Mouse (Mus musculus) frontal cortex, adult (tissue): ENCODE measurements around the gene Znrf2.
"Not testable (repeated sequence)": the region's sequence is repeated elsewhere in the genome, so short reads cannot be mapped to it uniquely, and the experiment has no call there.

Experiments
- ATAC-seq: cut with Nextera tagmentation; 2 replicates; pipeline ENCODE4 v1.9.2; 2017; ENCODE audit warnings: mild to moderate bottlenecking, moderate library complexity, mixed read lengths; ENCODE audit not compliant: low TSS enrichment

Znrf2 gene

DNA sequence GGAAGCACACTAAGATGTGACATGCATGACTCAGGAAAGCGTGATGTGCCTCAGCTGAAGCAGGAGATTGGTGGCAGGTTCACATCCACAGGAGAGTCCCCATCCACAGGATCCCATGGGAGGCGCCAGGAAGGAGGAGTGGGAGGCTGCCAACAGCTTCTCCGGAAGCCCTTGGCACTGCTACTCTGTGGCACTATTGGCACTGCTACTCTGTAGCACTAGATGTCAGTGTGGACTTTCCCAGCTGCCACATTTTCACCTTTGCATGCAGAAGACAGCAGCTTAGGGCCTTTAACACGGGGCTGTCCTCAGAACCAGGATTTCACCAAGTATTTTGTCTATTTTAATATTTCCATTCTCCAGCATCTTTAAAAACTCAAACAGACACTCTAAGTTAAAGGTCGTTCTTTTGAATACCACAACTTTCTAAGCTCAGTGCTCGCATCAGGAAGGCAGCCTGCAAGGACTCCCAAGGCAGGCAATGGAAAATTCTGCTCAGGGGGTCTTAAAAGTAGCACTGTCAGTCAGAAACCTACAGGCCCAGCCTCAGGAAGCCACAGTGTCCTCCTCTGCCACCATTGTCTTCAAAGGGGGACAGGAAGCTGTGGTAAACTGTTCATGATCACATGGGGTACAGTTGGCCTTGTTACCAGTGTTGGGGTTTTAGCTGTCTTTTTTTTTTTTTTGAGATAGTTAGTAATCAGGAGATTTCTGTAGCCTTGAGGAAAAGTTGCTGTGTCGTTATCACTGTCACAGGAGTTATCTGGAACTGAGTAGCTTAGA is 7.0 kb upstream of the Znrf2 start:
- ATAC-seq, result peak; percentile 70

DNA sequence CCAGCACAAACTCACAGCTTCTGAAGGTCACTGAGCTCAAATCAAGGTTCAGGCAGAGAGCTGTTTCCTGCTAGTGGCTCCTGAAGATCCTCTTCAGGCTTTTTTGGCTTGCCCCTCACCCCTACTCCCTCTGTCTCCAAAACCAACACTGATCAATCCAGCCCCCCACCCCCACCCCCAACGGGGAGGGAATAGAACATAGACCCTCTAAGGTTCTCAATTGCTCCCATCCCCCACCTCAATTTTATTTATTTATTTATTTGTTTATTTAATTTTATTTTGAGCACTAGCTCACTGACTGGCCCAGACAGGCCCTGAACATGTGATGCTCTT is 6.4 kb upstream of the Znrf2 start:
- no peak for ATAC-seq

- ATAC-seq, result peak; percentile 66
These were observed 5.0 kb upstream of the Znrf2 start for GRCm38 (mm10) chr6:54811546-54812250.

DNA sequence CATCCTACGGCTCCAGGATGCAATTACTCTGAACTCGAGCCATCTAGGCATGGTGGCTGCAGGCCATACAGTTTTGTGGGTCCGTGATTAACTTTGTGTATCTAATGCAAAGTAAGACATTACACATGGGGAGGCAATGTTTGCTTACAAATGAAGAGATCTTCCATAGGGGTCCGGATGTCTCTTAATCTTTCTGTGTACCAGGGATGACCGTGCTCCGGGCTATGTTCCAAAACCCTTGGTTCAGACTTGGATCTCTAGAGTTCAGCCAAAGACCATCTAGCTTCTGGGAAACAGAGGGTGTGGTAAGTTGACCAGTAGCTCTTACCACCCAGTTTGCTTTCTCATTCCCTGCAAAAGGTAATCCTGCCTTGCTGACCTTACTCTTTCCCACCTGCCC is 4.4 kb upstream of the Znrf2 start:
- no peak for ATAC-seq

DNA sequence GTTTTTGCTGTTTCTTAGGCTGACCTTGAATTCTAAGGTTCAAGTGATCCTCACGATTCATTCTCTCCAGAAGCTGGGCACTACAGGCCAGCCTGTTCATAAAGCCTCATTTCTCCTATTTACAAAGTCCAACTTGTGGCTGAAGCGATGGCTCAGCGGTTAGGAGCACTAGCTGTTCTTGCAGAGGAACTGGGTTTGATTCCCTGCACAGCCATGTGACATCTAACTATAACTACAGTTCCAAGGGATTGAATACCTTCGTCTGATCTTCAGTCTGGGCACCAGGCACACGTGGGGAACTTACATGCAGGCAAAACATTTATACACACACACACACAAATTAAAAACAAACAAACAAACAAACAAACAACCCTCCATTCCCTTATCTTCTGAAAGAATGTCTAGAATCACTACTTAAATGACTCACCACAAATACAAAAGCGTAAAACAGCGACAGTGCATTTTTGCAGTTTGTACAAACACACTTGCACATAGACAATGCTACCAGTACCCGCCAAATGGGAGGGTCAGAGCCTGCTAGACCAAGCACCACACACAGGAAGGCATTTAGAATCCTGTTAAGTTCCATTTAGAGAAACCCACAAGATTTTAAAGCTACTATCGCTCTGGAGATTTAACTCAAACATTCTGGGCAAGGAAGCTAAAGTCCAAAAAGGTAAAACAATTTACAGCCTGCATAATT is 1.1 kb upstream of the Znrf2 start:
- no peak for ATAC-seq

GRCm38 (mm10) chr6:54817266-54817767 is 601 bp downstream of the Znrf2 start:
- peak; percentile 32 for ATAC-seq

GRCm38 (mm10) chr6:54818389-54818788 is 1.7 kb downstream of the Znrf2 start:
- no peak for ATAC-seq

DNA sequence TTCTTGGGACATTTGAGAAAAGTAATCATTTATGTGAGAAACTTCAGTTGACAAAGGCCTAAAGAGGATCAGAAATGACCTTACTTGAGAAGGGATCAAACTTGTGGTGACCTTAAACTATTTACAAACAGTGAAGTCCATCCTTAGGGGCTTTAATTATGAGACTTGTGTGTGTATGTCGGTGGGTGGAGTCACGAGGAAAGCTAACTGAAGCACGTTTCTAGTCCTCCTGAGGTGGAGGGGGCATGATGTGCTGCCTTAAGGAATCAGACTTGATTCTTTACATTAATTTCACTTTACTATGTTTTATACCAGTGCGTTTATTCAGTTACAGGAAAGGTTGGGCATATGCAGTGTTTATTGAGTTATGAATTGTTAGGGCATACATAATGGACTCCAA is 2.6 kb downstream of the Znrf2 start:
- ATAC-seq, result no peak

GRCm38 (mm10) chr6:54819746-54820145 is 3.0 kb downstream of the Znrf2 start:
- no peak for ATAC-seq

- no peak for ATAC-seq
These were observed 5.6 kb downstream of the Znrf2 start for GRCm38 (mm10) chr6:54822348-54822747.

DNA sequence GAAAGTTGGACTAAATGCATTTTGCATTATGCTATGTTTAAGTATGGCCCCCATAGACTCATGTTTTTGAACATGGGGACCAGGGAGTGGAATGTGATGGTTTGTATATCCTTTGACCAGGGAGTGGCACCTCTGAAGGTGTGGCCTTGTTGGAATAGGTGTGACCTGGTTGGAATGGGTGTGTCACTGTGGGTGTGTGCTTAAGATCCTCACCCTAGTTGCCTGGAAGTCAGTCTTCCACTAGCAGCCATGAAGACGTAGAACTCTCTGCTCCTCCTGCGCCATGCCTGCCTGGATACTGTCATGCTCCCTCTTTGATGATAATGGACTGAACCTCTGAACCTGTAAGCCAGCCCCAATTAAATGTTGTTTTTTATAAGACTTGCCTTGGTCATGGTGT is 7.8 kb downstream of the Znrf2 start:
- ATAC-seq, result not testable (repeated sequence)

- ATAC-seq, result no peak
These were observed 10.8 kb downstream of the Znrf2 start for GRCm38 (mm10) chr6:54827481-54827880.

GRCm38 (mm10) chr6:54828274-54828673 is 11.6 kb downstream of the Znrf2 start:
- ATAC-seq, result no peak

DNA sequence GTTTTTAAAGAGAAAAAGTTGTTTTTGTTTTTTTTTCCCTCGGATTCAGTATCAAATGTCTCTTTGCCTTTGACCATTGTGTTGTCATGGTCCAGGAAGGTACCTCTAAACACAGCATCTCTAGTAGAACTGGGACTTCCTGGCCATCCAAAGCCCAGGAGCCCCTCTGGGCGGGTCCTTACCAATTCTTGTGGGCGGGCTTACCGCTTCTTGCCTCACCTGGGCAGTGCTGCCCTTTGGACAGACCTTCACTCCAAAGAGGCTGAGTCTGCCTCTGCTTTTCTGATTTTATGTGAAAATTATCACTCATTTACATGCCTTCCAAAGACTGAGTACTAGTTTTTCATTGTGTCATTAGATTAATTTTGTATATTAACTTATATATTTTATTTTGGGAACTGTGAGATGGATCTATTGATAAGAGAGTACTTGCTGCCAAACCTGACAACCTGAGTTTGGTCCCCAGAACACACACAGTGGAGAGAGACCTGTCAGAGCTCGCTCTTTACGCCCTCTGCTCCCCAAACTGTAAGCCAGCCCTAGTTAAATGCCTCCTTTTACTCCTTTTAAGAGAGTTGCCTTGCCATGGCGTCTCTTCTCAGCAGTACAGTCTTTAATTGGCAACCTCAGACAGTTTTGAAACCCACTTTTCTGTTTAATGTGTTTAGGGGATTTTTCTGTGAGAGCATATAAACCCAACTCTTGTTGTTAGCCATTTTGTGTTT is 13.5 kb downstream of the Znrf2 start:
- ATAC-seq, result no peak

- peak; percentile 31; the same call in 1 of the 2 replicates for ATAC-seq
These were observed 14.5 kb downstream of the Znrf2 start for GRCm38 (mm10) chr6:54831069-54831720.

DNA sequence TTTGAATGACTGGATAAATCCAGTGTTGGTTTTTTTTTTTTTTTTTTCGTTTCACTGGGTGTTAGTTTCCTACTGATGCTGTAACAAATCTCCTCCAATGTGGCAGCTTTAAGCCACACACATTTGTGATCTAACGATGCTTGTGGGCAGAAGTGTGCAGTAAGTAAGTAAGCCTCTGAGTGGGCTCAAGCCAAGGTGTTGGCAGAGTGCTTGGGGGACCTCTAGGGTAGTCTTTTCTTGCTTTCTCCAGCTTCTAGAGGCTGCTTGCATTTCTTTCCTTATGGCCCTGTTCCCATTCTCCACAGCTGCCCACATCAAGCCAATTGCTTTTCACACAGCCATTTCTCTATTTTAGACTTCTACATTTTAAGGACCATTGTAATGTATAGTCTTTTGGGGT is 16.7 kb downstream of the Znrf2 start:
- peak; percentile 69 for ATAC-seq

GRCm38 (mm10) chr6:54836666-54837065 is 19.9 kb downstream of the Znrf2 start:
- no peak for ATAC-seq

DNA sequence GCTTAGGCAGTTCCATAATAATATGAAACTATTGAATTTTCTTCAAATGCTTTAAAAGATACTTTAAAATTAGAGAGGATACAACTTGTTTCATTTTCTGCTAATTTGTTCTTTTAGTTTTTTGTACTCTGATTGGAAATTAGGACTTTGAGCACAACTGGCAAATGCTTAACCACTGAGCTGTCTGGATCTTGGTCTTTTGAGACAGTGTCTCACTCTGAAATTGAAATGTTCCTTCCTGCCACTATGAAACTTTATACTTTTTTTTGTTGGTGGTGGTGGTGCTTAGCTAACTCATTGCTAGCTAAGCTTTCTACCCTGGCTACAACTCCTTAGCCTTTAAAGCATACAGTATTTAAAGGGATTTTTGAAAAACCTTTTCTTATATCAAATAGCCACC is 24.7 kb downstream of the Znrf2 start:
- ATAC-seq, result no peak

- ATAC-seq, result no peak
These were observed 25.3 kb downstream of the Znrf2 start for GRCm38 (mm10) chr6:54842041-54842440.

DNA sequence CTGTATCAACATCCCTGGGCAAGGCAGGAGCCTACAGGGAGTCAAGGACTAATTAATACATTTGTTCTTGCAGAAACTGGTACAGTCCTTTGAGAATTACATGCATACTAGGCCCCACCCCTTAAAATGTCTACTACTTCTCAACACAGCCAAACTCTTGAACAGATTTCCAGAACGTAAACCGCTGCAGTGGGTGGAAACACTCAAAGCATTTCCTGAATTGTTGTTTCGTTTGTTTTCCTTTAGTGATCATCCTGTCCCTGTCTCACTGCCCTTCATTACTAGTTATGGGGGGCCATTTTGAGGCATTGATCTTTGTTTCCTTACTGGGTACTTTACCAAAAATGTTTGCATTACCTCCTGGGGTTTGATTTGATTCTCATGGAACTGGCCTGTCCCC is 31.8 kb downstream of the Znrf2 start:
- no peak for ATAC-seq
